Mouse (Mus musculus) urinary bladder, postnatal 4 days (tissue): ENCODE measurements at regions not wholly inside any gene's neighbourhood (a gene's known extent, or its start where the extent isn't known, plus 50 kb on each side); places are given as distances from the start of the nearest gene placed in this dataset.

ENCODE experiments used
- DNase-seq, 2 experiments: peaks; one replicate each; pipeline ENCODE4 v3.0.0; 2021 to 2022; ENCODE audit warnings: low spot score in 2 of 2

DNA sequence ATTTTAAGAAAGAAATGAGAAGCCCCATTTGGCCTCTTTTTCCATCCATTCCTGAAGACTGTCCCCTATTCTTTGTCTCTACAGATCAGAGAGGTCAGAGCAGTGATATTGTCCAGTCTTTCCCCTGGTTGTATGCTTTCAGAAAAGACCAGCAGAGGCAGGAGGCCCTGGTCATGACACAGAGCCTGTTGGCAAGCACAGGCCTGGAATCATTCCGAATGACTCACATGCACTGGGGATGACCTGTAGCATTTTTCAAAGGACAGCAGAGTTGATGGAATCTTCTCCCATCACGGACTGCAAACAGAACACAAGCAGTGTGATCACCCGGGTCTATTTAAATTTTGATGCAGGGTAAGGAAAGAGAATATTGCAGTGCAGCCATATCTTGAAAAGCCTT is 50.2 kb upstream of the Nxt1 start:
- DNase-seq: no peak

DNA sequence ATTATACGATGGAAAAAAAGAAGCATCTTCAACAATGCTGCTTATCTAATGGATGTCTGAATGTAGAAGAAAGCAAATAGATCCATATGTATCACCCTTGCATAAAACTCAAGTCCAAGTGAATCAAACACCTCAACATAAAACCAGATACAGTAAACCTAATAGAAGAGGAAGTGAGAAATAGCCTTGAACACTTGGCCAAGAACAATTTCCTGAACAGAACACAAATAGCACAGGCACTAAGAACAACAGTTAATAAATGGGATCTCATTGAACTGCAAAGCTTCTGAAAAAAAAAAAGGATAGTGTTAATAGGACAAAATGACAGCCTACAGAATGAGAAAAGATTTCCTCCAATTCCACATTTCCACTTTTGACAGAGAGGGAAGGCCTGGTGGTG is 60.5 kb upstream of the Nxt1 start:
- DNase-seq: no peak

DNA sequence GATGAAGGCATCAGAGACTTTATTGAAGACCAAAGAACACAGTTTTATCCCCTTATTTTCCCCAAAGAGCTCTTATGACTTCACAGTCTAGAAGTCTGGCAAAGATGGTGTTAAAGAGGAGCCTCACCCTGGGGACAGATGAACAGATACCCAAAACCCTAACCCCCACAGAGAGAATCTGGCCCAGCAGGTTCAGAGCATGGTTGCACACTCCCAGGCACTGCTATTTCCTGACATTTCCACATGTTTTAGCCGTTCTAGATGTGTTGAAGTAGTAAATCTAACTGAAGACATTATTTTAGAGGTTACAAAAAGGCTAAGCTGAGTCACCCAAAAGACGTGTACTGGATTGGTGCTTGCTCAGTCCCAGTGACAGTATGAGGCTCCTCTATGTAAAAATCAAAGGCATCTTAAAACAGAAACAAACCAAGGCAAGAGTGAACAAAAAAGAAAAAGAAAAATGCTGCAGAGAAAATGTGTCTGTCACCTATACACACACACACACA is 66.9 kb upstream of the Nxt1 start:
- DNase-seq: no peak

DNA sequence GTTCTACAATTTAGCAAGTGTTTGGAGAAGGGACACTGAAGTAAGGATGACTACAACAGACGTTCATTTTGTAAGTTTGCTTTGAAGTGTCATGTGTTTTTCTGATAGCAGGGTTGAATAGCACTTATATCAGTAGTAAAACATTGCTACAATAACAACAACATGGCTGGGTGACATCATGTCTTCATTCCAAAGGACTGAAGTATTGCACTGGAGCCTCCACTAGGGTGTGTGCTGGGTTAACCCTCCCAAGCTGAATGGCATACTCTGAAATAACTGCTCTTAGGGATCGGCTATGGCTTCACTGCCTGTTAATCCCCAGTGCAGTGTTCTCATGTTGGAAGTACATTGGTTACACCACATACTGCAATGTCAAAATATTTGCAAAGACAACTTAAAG is 68.5 kb upstream of the Nxt1 start:
- no peak for DNase-seq

DNA sequence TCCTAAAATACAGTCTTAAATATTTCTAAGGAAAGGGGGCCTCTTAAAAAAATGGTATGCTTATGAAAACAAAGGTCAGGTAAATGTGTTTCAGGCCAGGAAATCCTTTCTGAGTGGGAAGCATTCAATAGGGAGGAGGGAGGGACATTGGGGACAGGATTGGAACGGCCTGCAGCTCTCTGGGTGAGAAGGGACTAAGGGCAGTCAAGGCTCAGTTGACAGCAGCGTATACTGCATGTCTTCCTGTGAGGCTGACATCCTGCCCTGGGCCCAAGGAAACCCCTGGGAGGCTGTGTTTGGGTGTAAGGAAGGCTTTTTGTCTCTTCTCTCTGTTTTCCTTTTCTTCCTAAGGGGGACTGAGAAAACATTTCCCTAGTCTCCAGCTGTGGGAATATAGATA is 69.1 kb upstream of the Nxt1 start:
- DNase-seq: no peak

DNA sequence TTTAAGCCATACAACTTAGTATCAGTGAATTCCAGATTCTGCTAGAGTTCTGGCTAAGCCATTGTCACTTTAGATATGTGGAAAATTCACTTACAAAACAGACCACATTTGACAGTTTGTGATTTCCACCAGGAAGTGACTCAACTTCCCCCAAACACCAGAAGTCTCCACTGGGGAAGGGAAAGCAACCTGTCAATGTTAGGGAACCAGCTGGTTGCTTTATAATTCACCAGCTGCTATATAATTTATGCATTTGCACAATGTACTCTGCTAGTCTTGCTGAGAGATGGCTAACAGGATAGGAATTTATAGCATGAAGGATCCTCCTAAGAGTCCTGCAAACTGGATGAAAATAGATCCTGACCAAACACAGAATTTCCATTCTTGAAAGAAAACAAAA is 72.9 kb upstream of the Nxt1 start:
- no peak for DNase-seq

DNA sequence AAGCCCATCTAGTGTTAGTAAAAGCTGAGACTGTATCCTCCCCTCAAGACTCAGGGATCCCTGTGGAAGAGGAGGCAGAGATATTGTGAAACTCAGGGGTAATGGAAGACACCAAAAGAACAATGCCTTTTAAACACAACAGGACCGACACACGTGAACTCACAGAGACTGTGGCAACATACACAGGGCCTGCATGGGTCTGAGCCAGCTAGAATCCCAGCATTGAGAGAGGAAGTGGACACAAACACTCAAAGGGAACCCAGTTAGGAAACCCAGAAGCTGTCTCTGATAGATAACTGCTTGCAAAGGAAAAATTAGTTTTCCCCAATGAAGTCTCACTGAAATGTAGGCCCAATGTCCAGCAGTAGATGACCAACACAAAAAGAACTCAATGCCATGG is 75.4 kb upstream of the Nxt1 start:
- no peak for DNase-seq

DNA sequence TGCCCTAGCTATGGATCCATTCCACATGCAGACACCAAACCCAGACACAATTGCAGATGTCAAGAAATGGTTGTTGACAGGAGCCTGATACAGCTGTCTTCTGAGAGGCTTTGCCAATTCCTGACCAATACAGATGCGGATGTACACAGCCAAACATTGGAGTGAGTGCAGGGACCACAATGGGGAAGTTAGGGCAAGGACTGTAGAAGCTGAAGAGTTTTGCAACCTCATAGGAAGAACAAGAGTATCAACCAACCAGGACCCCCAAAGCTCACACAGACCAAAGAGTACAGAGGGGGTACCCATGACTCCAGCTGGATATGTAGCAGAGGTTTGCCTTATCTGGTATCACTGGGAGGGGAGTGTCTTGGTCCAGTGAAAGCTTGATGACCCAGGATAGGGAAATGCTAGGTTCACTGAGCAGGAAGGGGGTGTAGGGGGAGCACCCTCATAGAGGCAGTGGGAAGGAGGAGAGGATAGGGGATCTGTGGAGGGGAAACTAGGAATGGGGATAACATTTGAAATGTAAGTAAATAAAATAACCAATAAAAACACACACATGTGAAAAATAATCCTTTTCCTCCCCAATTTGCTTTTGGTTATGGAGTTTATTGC is 86.6 kb upstream of the Nxt1 start:
- no peak for DNase-seq

DNA sequence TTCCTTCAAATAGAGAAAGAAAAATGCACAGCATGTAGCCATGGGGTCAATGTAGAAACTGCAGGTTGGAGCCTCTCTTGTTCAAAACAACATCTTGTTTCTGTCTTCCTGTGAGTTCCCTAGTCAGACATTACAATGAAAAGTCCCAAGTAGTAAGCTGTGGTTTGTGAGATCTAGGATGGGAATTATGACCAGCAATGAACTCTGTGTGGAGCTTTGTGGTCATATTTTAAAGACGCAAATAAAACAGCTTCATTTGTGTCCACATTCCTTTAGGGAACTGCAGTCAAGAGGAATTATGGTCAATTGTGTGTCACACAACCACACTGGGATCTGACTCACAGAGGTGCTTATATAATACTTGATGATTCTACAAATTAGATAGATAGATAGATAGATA is 90.2 kb upstream of the Nxt1 start:
- no peak for DNase-seq

DNA sequence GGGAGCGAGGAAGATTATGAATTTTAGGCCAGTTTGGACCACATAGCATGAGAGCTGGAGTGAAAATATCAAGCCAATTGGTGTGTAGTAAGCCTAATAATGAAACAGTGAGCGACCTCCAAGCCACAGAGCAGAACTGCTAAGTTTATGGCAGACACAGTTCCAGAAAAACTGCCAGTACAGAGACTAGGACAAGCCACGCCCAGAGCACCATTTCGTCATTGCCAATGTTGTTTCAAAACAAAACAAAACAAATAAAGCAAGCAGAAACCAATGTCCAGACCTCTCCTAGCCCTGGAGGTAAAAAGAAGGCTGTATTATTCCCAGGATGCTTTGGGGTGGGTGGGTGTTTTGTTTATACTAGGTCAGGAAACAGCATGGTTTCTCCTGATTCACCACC is 90.7 kb upstream of the Nxt1 start:
- no peak for DNase-seq

DNA sequence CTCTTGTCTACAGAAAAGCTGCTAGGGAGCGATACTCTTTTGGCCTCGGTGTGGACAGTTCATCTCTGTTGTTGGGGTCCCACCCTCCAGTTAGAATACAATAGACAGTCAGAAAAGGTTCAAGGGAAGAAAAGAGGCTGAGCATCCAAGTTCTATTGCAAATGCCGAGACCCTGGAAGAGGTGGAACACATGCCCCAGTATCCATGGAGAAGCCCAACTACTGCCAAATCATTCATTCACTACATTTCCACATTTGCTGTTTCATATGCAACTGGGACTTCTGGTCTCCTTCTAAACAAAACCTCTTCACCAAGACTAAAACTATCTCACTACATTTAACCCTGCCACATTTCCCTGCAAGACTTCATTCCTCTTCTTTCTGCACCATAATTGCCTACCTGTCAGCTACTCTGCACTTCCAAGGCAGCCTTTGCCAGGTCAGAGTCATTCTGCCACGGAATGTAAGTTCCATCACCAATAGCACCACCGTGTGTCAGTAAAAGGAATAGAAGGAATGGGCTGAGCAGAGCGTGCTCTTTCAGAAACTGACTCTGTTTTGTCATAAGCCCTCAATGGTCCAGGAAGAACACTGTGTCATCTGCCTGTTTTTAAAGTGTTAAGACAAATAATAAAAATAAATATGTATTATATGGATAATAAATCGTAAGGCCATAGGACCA is 92.0 kb upstream of the Nxt1 start:
- DNase-seq: no peak

DNA sequence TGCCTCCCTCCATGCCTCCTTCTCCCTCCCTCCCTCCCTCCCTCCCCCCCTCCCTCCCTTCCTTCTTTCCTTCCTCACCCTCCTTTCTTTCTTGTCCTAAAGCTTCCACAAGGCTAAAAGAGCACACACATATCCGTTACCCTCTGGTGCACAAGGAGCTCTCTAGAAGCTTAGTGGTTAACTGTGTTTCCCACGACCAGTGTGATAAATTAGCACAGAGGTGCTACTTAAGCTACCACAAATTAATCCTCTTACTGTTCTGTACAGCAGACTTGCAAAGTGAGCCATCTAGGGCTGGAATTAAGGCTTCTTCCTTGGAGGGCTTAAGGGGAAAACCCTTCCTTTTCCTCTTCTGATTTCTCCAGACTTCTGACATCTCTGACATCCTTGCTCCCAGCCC is 92.8 kb upstream of the Nxt1 start:
- DNase-seq: no peak

DNA sequence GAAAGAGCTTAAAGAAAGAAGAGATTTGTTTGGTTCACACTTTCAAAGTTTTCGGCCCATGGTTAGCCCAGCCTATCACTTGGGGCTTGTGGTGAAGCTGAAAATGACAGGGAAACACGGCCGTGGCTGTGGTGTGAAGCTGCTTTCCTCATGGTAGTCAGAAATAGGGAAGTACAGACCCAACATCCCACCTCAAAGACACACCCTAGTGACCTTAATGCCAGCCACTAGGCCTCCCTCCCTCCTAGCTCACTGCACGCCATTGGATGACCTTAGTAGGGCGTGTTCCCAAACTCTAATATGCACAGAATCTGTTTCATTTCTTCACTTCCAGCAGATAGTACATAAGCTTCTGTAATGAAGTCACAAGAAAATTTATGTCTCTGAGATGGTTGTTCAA is 93.4 kb upstream of the Nxt1 start:
- DNase-seq: no peak

DNA sequence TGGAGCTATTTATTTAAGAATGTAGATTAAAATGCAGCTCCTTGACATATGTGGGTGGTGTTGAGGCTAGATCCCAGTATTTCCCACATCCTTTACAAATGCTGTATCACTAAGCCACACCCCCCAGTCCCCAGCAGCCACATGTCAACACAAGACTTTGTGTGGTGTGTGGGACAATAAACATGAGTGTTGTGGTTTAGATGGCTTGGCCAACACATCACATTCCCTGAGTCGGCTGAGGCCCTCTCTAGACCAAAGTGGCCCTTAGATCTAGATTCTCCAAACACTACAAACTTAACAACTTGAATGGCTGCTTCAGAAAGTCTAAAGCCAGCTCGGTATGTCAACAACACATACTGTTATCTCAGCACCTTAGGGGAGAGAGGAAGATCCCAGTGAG is 94.2 kb upstream of the Nxt1 start:
- DNase-seq: no peak

DNA sequence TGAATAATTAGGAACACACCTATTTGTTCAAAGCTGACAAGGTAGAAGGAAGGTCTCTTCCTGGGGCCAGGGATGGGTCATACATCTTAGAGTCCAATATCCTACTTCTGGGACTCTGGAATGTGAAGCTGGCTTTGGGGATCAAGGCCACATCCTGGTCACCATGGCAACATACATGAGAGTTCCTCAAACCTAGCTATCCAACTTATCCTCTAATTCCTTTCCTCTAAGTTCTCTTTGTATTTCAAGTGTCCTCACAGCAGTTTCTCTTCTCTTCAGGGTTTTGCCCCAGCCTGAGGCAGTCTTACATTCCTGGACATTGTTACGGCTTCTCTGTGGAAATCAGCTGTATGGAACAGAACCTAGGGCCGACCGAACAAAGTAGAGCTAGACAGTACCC is 97.0 kb upstream of the Nxt1 start:
- DNase-seq: no peak

DNA sequence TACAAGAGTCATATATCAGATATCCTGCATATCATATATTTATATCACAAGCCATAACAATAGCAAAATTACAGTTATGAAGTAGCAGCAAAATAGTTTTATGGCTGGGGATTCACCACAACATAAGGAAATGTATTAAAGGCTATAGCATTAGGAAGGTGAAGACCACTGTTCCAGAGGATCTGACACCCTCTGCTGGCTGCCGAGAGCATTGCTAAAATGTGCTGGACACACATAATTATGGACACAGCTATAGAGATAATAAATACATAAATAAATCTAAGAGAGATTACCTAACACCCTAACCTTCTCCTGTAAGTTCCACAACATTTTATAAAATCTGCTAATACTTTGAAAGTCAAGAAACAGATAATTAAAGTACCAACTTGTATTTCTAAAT is 100.2 kb upstream of the Nxt1 start:
- peak; percentile 39 to 73 for DNase-seq

DNA sequence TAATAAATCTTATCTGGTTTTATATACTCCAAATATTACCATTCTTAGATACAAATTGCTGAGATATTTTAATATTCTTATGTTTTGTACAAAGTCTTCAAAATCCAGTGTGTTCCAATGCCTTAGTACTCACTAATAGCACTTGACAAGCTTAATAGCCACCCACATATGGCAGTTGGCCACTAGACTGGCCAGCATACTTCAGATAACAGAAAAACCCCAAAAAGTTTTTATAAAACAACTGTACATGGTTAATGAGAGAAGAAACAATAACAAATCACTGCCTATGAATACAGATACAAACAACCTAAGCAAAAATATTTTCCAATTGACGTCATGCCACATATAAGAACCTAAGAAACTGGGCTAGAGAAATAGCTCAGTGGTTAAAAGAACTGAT is 100.8 kb upstream of the Nxt1 start:
- DNase-seq: no peak

DNA sequence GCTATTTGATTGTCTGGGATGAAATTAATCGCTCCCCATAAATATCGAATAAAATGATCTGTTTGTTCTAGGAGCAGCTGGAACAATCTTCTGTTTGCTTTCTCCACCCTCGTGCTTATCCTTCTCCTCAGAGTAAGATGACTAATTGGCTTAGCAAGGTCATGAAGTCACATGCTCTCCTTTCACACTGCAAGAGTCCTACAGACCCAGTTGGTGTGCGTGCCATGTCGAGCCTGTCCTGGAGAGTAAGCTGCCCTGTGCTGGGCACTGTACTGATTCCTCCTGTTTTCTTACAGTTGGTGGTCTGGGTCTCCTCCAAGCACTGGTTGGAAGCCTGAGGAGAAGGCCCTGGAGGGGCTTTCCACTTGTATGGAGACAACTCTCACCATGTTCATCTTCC is 101.4 kb upstream of the Nxt1 start:
- DNase-seq: no peak

DNA sequence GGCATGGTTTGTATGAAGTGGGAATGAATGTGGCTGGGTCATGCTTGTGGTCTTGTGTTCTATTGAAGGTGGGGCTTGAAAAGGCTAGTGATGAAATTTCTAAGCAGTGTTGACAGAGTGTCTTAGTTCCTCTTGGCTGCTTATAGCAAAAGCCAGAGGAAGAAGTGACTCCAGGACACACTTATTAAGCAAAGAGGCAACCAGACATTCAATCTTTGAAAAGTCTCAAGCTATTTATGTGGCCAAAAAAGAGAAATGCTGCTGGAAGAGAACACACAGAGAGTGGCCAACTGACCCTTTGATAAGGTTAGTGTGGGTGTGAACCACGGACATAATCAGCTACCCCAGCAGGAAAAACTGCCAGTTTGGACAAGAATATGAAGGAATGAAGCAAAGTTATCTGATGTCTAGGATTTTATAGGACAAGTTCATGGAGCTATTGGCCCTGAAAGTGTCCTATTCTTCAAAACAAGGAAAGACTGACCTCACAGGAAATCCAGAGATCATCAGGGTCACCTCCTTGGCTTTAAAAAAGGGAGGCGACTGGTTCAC is 104.4 kb upstream of the Nxt1 start:
- no peak for DNase-seq

DNA sequence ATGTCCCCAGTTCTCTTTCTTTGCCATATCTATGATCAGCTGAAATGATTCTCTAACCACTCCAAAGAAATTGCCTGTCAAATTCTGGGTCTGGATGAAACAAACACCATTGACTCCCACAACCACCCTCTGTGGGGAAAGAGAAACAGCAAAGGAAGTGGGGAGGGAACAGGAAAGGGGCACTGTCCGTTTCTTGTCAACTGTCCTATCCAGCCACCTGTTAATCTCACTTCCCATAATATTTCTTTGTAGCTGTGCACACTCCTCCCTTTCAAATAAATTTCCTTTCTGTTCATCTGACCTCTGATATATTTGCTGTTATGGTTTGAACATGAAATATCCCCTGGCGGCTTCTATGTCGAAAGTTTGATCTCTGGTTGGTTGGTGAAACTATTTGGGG is 109.0 kb upstream of the Nxt1 start:
- DNase-seq: no peak

DNA sequence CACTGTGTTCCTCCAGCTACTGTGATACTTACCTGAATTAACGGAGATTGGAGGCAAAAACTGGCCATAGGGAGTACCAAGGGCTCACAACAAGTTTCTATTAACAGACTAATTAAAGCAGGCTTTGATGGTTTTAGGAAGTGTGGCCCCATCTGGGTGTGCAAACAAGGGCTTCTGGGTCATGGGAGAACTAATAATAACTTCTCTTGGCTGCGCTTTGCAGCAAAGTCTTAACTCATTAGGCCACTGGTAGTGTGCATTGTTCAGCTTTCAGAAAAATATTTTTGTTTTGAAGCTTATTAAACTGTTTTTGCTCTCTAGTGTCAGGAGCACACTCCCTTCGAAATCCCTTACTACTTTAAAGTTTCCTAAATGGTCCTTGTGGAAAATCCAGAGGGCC is 110.4 kb upstream of the Nxt1 start:
- DNase-seq: no peak

DNA sequence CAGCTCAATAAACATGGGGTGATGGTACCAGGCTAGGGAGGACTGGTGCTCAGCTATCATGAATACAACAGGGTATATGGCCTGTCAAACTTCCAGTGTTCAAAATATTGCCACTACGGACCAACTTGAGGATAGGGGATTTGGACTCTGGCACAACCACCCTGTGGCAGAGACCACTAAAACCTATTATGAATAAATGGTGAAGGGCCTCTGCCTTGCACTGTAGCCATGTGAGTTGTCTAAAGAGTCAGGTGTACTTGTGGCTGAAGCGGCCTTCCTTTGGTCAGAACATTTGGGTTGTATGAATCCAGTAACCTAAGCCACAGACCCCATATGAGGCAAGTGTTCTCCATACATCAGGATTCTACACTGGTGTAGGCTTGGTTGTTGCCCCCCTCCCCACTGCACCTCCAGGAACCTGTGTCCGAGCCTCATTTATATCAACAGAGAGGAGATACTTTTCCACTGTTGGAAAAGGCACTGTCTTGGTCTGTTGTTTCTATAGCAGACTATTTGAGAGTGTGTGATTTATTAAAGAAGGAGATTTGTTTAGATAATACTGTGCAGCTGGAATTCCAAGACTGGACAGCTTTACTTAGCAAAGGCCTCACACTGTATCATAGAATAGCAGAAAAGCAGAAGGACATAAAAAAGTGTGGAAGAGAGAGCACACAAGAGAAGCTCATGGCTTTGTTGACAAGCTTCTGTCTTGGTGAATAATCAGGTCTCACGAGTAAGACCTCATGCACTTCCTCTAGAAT is 112.2 kb upstream of the Nxt1 start:
- no peak for DNase-seq

DNA sequence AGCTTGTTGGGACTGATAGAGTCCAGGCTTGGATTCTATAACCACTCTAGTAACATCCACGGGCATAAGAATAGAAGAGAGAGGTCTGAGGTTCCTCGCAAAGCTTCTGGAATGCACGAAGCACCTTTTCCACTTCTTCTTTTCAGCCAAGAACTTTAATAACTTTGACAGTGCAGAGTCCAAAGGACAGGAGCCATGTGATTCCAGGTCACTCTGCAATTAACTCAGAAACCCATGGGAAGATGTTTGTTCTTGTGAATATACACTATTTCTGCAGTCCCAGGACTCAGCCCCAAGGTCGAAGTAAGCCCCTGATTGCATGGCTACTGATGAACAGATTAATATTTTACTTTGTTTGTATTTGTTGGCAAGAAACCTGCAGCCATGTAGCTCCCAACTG is 113.0 kb upstream of the Nxt1 start:
- no peak for DNase-seq
